Mouse (Mus musculus) liver, adult 2 months (tissue): Measurements from ENCODE around the gene Acvr2b.
"Not testable (repeated sequence)": the region's sequence is repeated elsewhere in the genome, so short reads cannot be mapped to it uniquely, and the experiment has no call there.

Experiments used
- CTCF ChIP-seq: fragments of 200-500 bp; IDR thresholded peaks from 2 replicates; pipeline ENCODE4 v1.5.1; 2011; ENCODE audit warnings: low read depth, low read length, control low read depth
- POLR2A ChIP-seq: fragments of 200-500 bp; IDR thresholded peaks from 2 replicates; pipeline ENCODE4 v1.6.1; 2011; ENCODE audit warnings: low read length, control low read depth; ENCODE audit not compliant: insufficient read depth; ENCODE audit errors: extremely low read depth

DNA sequence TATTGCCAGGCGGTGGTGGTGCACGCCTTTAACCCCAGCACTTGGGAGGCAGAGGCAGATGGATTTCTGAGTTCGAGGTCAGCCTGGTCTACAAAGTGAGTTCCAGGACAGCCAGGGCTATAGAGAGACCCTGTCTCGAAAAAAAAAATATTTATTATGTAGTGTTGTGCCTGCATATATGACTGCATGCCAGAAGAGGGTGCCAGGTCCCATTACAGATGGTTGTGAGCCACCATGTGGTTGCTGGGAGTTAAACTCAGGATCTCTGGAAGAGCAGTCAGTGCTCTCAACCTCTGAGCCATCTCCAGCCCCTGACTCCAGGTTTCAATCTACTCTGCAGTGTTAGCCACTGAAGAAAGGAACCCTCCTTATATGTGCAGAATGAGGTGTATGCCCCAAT lies 31.1 kb upstream of the Acvr2b start:
- TF ChIP-seq POLR2A, CTCF: not testable (repeated sequence)
